Mouse (Mus musculus) liver, adult 2 months (tissue): ENCODE measurements around the gene Rita1. TPM values are rescaled to one million over a fixed set of nuclear protein-coding genes. Genes with fewer than 3 reads are reported as not detected.

Experiments
- DNase-seq: peaks from one replicate; pipeline ENCODE4 v3.0.0-alpha.2; 2011; ENCODE audit warnings: low read depth, low spot score; ENCODE audit errors: extremely low read depth
- H3K27ac ChIP-seq: fragments of 200-500 bp; replicated peaks from 2 replicates; pipeline ENCODE4 v1.5.1; 2012; ENCODE audit warnings: low read depth, mild to moderate bottlenecking, control low read depth, inconsistent platforms, low read length; ENCODE audit not compliant: insufficient read depth
- H3K27me3 ChIP-seq: fragments of 200-500 bp; 2 replicates; pipeline ENCODE4 v1.6.1; 2012; ENCODE audit warnings: mild to moderate bottlenecking, moderate library complexity, low read length, inconsistent platforms; ENCODE audit not compliant: control insufficient read depth, insufficient read depth
- H3K36me3 ChIP-seq: fragments of 200-500 bp; 2 replicates; pipeline ENCODE4 v1.6.1; 2012; ENCODE audit warnings: low read length, inconsistent platforms; ENCODE audit not compliant: control insufficient read depth, insufficient read depth
- H3K4me1 ChIP-seq: fragments of 200-500 bp; 2 replicates; pipeline ENCODE4 v1.6.1; 2011; ENCODE audit warnings: low read length; ENCODE audit not compliant: control insufficient read depth, insufficient read depth
- H3K4me3 ChIP-seq: fragments of 200-500 bp; 2 replicates; pipeline ENCODE4 v1.5.1; 2011; ENCODE audit warnings: low read depth, mild to moderate bottlenecking, control low read depth, low read length, moderate library complexity; ENCODE audit not compliant: insufficient read depth
- H3K79me2 ChIP-seq: fragments of 200-500 bp; 2 replicates; pipeline ENCODE4 v1.6.1; 2012; ENCODE audit warnings: inconsistent platforms, mild to moderate bottlenecking, low read length, moderate library complexity; ENCODE audit not compliant: control insufficient read depth, insufficient read depth
- H3K9ac ChIP-seq: fragments of 200-500 bp; 2 replicates; pipeline ENCODE4 v1.6.1; 2012; ENCODE audit warnings: low read depth, mild to moderate bottlenecking, control low read depth, inconsistent platforms, low read length
- CTCF ChIP-seq: fragments of 200-500 bp; IDR thresholded peaks from 2 replicates; pipeline ENCODE4 v1.5.1; 2011; ENCODE audit warnings: low read depth, low read length, control low read depth
- POLR2A ChIP-seq: fragments of 200-500 bp; IDR thresholded peaks from 2 replicates; pipeline ENCODE4 v1.6.1; 2011; ENCODE audit warnings: low read length, control low read depth; ENCODE audit not compliant: insufficient read depth; ENCODE audit errors: extremely low read depth
- WGBS: fragments of 180-500 bp; shearing (Covaris S2); methylation state at CpG from one replicate; pipeline ENCODE4 v1.1.7; 2018; 5-methylcytosine and 5-hydroxymethylcytosine counted together
- polyA plus RNA-seq: library from polyadenylated mRNA; depleted of rRNA; stranded (reverse); fragments of >200 nt; gene quantifications from 2 replicates; pipeline ENCODE4 v1.2.3, GENCODE M21; 2012; rRNA removed
- total RNA-seq: library from RNA; depleted of rRNA; stranded (reverse); fragments of >200 nt; gene quantifications from 2 replicates; pipeline ENCODE4 v1.2.3, GENCODE M21; 2014; rRNA removed

Rita1 gene
- total RNA-seq (4.4 and 5.9 TPM in 2 replicates), polyA plus RNA-seq (9.1 and 10.5 TPM in 2 replicates)

DNA sequence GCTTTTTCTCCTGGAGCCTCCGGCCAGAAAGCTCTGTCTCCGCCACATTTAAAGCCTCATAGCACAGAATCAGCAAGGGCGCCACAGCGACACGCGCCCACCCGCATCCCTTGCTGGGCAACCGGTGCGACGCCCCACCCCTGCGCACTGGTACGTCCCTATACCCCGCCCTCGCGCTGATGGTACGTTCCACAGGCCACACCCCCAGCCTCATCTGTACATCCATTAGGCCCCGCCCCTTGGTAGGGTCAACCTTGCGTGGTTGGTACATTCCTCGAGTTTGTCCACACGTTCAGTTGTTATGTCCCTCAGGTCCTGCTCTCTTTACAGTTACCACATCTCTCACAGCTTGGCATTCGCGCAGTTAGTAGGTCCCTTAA, at the start of gene Rita1, which contains the start of gene Ddx54:
Gene Rita1 (minus strand): TSS at position 148 of the 380 bp plus-strand sequence.
Gene Ddx54 (plus strand): TSS at position 298 of the 380 bp plus-strand sequence.
- WGBS: under 1% methylated on average over 22 of the region's 22 CpGs
- peak within 1 kb of the TSS; percentile 82 for H3K4me3 ChIP-seq
- H3K79me2 ChIP-seq: peaks cover 16% of the 10 kb centered on the region; the same call in 1 of the 2 replicates
- TF ChIP-seq POLR2A: no peak
- TF ChIP-seq CTCF: no peak
- DNase-seq: no peak
- H3K4me1 ChIP-seq: peaks cover 9% of the 10 kb centered on the region
- H3K27me3 ChIP-seq: no peaks in the 10 kb centered on the region
- H3K36me3 ChIP-seq: no peaks in the 10 kb centered on the region
- H3K9ac ChIP-seq: peak within 1 kb of the TSS; percentile 81
- peak within 1 kb of the TSS; percentile 83 for H3K27ac ChIP-seq

DNA sequence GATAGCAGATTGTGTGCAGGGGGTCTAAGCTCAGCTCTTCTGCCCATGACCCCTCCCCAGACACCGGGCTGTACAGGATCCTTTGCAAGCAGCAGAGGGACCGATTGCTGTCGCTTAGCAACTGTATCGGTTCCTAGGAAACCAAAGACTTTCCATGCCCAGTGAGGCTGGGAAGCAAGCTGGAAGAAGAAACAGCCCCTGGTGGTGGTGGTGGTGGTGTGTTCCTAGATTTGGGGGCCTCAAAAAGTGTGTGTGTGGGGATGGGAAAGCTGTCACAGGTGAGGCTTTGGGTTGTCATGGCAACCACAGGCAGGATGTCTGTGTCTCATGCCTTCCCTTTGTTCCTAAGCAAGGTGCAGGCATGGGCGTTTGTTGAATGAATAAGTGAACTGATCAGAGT, 48.4 kb upstream of the Rita1 start:
- no peaks in the 10 kb centered on the region; the same call in 1 of the 2 replicates for H3K27me3 ChIP-seq

DNA sequence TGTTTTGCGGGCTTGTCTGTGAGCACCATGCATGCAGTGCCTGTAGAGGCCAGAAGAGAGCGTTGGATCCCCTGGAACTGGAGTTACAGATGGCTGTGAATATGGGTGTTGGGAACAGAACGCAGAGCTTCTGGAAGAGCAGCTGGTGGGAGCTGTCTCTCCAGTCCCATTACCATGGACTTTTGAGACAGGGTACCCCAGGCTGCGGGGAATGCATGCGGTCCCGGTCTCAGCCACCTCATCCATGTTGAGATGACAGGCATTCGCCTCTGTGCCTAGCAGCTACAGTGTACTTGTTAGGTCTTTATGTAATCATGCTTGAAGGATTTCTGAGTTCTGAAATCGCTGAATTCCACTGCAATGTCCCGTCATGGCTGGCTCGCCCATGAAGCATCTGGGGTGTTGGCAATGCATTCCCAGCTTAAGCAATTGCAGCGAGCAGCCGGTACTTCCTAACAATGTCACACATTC, 43.9 kb upstream of the Rita1 start:
- H3K4me1 ChIP-seq: no peaks in the 10 kb centered on the region
- H3K27ac ChIP-seq: no peak overlapping the region
- H3K4me3 ChIP-seq: no peak overlapping the region
- no peak for DNase-seq
- H3K9ac ChIP-seq: no peak overlapping the region
- H3K27me3 ChIP-seq: no peaks in the 10 kb centered on the region
- TF ChIP-seq POLR2A (no peak), CTCF (no peak)
- 83% methylated on average over 12 of the region's 12 CpGs for WGBS
- no peaks in the 10 kb centered on the region for H3K79me2 ChIP-seq
- no peaks in the 10 kb centered on the region for H3K36me3 ChIP-seq

More for the DNA sequence above, 48.4 kb upstream of the Rita1 start:
- Histone ChIP-seq H3K27ac (no peak overlapping the region), H3K36me3 (no peaks in the 10 kb centered on the region), H3K79me2 (no peaks in the 10 kb centered on the region), H3K4me1 (no peaks in the 10 kb centered on the region), H3K9ac (no peak overlapping the region), H3K4me3 (no peak overlapping the region)
- TF ChIP-seq CTCF (no peak), POLR2A (no peak)
- no peak for DNase-seq
- WGBS: 43% methylated on average over 5 of the region's 5 CpGs

DNA sequence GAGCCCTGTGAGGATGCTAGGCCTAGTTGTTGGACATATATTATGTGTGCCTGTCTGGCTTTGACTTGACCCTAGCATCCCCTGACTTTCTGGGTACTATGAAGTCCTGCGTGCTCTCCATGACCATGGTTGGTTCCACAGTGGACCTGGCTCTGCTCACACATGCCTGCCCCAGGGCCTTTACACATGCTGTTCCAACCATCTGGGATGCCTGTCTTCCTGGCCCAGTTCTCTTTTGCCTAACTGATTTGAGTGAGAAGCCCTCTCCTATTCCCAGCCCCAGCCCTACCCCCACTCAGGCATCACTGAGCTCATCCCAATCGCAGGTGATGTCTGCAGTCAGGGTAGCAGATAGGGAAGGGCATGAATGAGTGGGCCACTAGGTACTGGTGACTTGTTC, 41.5 kb upstream of the Rita1 start:
- TF ChIP-seq CTCF (no peak), POLR2A (no peak)
- DNase-seq: no peak
- Histone ChIP-seq H3K27me3 (peaks cover 4% of the 10 kb centered on the region), H3K4me3 (no peak overlapping the region), H3K4me1 (no peaks in the 10 kb centered on the region; the same call in 1 of the 2 replicates), H3K27ac (no peak overlapping the region), H3K9ac (no peak overlapping the region), H3K36me3 (no peaks in the 10 kb centered on the region), H3K79me2 (no peaks in the 10 kb centered on the region)
- 86% methylated on average over 2 of the region's 2 CpGs for WGBS

DNA sequence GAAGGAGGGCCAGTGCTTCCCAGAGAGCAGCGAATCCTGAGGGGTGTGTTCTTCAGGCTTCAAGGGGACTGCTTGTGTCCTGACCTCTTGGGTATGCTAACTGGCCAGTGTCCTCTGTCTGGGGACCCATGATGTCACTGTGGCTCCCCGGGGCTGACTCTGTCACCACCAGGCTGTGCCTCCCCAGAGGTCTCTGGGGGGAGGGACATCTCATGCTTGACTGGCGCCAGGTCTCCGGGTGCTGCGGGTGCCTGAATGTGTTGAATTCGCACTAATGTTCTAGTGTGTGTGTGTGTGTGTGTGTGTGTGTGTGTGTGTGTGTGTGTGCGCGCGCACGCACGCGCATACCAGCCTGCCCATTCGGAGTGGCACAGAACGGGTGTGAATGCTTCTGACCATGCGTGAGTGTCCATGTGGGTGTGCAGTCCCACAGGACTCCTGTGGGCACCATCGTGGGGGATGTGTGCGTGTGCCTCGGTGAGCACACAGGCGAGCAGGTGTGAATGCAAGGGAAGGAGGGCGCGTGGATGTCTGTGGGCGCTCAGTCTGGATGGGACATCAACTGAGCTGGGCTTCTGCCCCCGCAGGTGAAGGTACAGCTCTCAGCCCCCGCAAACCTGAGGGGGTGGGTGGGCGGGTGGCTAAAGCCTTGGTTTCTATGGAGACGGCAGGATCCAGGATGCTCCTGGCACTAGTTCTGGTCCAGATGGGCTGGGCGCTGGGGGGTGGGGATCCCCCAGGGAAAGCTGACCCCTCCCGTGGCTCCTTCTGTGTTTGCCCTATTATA, 40.7 kb upstream of the Rita1 start:
- Histone ChIP-seq H3K4me3 (no peak overlapping the region), H3K27me3 (peaks cover 4% of the 10 kb centered on the region), H3K4me1 (peaks cover 4% of the 10 kb centered on the region; the same call in 1 of the 2 replicates), H3K79me2 (no peaks in the 10 kb centered on the region), H3K27ac (no peak overlapping the region), H3K36me3 (no peaks in the 10 kb centered on the region), H3K9ac (no peak overlapping the region)
- WGBS: 81% methylated on average over 28 of the region's 28 CpGs
- no peak for DNase-seq
- TF ChIP-seq CTCF (no peak), POLR2A (no peak)

DNA sequence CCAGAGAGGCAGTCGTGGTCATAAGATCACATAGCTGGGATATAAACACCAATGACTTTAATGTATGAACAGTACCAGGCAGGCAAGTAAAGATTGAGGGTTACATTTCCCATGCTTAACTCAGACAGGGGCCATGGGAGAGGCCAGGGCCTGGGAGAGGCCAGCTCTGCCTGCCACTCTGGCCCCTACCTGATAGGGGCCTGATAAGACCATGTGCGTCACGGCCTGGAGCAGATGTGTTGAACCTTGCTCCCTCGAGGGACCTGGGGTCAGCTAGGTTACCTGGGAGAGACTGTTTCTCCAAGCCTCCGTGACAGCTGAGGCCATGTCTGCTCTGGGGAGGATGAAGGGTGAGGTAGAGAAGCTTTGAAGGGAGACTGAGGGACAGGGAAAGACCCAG, 38.8 kb upstream of the Rita1 start:
- no peaks in the 10 kb centered on the region for H3K36me3 ChIP-seq
- H3K4me3 ChIP-seq: no peak overlapping the region
- peaks cover 4% of the 10 kb centered on the region for H3K27me3 ChIP-seq
- TF ChIP-seq CTCF: no peak
- TF ChIP-seq POLR2A: no peak
- H3K79me2 ChIP-seq: no peaks in the 10 kb centered on the region
- H3K4me1 ChIP-seq: peaks cover 4% of the 10 kb centered on the region; the same call in 1 of the 2 replicates
- no peak overlapping the region for H3K27ac ChIP-seq
- H3K9ac ChIP-seq: no peak overlapping the region
- WGBS: 57% methylated on average over 5 of the region's 5 CpGs
- DNase-seq: no peak
